11 mouse cellular contexts compared by ENCODE assay signal in genomic region chr12:7835731-7836130, GRCm38 (mm10).
"Had no signal": no experiment of that assay in that cellular context is flagged by ENCODE, and none has a peak within 500 bp of the region (broad histone marks: within the 10 kb centered on the region; RNA-seq: fewer than 3 reads in every experiment).

No protein-coding gene starts in this region.

- H3K4me3 ChIP-seq: neural tube, embryonic 12.5 days had no signal

- H3K36me3 ChIP-seq: neural tube, embryonic 12.5 days had no signal

- H3K9ac ChIP-seq: liver, embryonic 14.5 days; lung, embryonic 14.5 days; neural tube, embryonic 12.5 days had no signal

- H3K4me2 ChIP-seq: lung, embryonic 14.5 days; midbrain, embryonic 11.5 days; neural tube, embryonic 12.5 days had no signal

- H3K4me1 ChIP-seq: neural tube, embryonic 12.5 days had no signal

- DNase-seq: lung, adult 18-20 months; lung, embryonic 14.5 days; lung, postnatal 10 days; lung, postnatal 4 days; right cerebral cortex, postnatal 14 days; thymus, adult 18-20 months; thymus, postnatal 14 days; thymus, postnatal 36 days had no signal

- H3K9me3 ChIP-seq: neural tube, embryonic 12.5 days had no signal

- H3K27ac ChIP-seq: liver, embryonic 14.5 days; neural tube, embryonic 12.5 days had no signal

- H3K27me3 ChIP-seq: neural tube, embryonic 12.5 days had no signal
